Mouse (Mus musculus): ENCODE measurements at regions not wholly inside any gene's neighbourhood (a gene's known extent, or its start where the extent isn't known, plus 50 kb on each side); places are given as distances from the start of the nearest gene placed in this dataset.
"Not testable (repeated sequence)": the region's sequence is repeated elsewhere in the genome, so short reads cannot be mapped to it uniquely, and the experiment has no call there.

- no peak overlapping the region for H3K4me3 ChIP-seq
- H3K27ac ChIP-seq: no peak overlapping the region
- intact Hi-C loops (cut with DNase I): no loop called here
- TF ChIP-seq CTCF (IDR thresholded peaks at IDR 0.05): no peak
- no peak for DNase-seq (ENCODE audit: extremely low spot score in 1 of 2, low spot score in 2 of 2)
Observed at GRCm38 (mm10) chr14:47944595-47944994, 176.0 kb upstream of the Peli2 start.

GRCm38 (mm10) chr14:47951041-47951440 lies 169.6 kb upstream of the Peli2 start:
- Histone ChIP-seq H3K27ac (no peak overlapping the region), H3K4me3 (no peak overlapping the region)
- DNase-seq (ENCODE audit: extremely low spot score in 1 of 2, low spot score in 2 of 2): no peak
- TF ChIP-seq CTCF (IDR thresholded peaks at IDR 0.05): no peak
- intact Hi-C loops (cut with DNase I): no loop called here

- no peak for TF ChIP-seq CTCF (IDR thresholded peaks at IDR 0.05)
- intact Hi-C loops (cut with DNase I): loop anchor here (5.0 kb wide), 1 partner anchor 51 kb away; no protein-coding TSS in a partner anchor
- no peak overlapping the region for H3K27ac ChIP-seq
- no peak overlapping the region for H3K4me3 ChIP-seq
- no peak for DNase-seq (ENCODE audit: extremely low spot score in 1 of 2, low spot score in 2 of 2)
Observed at GRCm38 (mm10) chr14:47958171-47958570, 162.5 kb upstream of the Peli2 start.

- no peak for TF ChIP-seq CTCF (IDR thresholded peaks at IDR 0.05)
- no peak overlapping the region for H3K27ac ChIP-seq
- DNase-seq (ENCODE audit: extremely low spot score in 1 of 2, low spot score in 2 of 2): no peak
- intact Hi-C loops (cut with DNase I): loop anchor here (5.0 kb wide), 1 partner anchor 52 kb away; no protein-coding TSS in a partner anchor
- no peak overlapping the region for H3K4me3 ChIP-seq
Observed at GRCm38 (mm10) chr14:47959366-47960280, 161.0 kb upstream of the Peli2 start.

GRCm38 (mm10) chr14:47964806-47965205 lies 155.8 kb upstream of the Peli2 start:
- H3K27ac ChIP-seq; H3K4me3 ChIP-seq; intact Hi-C loops (cut with DNase I); DNase-seq (ENCODE audit: extremely low spot score in 1 of 2, low spot score in 2 of 2): not testable (repeated sequence)

GRCm38 (mm10) chr14:47969871-47970270 lies 150.8 kb upstream of the Peli2 start:
- intact Hi-C loops (cut with DNase I): no loop called here
- DNase-seq (ENCODE audit: extremely low spot score in 1 of 2, low spot score in 2 of 2): no peak
- Histone ChIP-seq H3K4me3 (no peak overlapping the region), H3K27ac (no peak overlapping the region)
- no peak for TF ChIP-seq CTCF (IDR thresholded peaks at IDR 0.05)

GRCm38 (mm10) chr14:47973161-47973560 lies 147.5 kb upstream of the Peli2 start:
- H3K4me3 ChIP-seq; DNase-seq (ENCODE audit: extremely low spot score in 1 of 2, low spot score in 2 of 2); intact Hi-C loops (cut with DNase I); H3K27ac ChIP-seq: not testable (repeated sequence)

- DNase-seq (ENCODE audit: extremely low spot score in 1 of 2, low spot score in 2 of 2): peak in 1 of 2 experiments; percentile 14
- no peak overlapping the region for H3K4me3 ChIP-seq
- no peak overlapping the region for H3K27ac ChIP-seq
- intact Hi-C loops (cut with DNase I): no loop called here
- TF ChIP-seq CTCF (IDR thresholded peaks at IDR 0.05): no peak
Observed at GRCm38 (mm10) chr14:47982993-47983740, 137.5 kb upstream of the Peli2 start.

- H3K27ac ChIP-seq: no peak overlapping the region
- intact Hi-C loops (cut with DNase I): no loop called here
- H3K4me3 ChIP-seq: no peak overlapping the region
- TF ChIP-seq CTCF (IDR thresholded peaks at IDR 0.05): no peak
- no peak for DNase-seq (ENCODE audit: extremely low spot score in 1 of 2, low spot score in 2 of 2)
Observed at GRCm38 (mm10) chr14:47986483-47986882, 134.1 kb upstream of the Peli2 start.

GRCm38 (mm10) chr14:47986941-47987340 lies 133.7 kb upstream of the Peli2 start:
- no peak for TF ChIP-seq CTCF (IDR thresholded peaks at IDR 0.05)
- no peak overlapping the region for H3K27ac ChIP-seq
- DNase-seq (ENCODE audit: extremely low spot score in 1 of 2, low spot score in 2 of 2): no peak

GRCm38 (mm10) chr14:47987392-47988075 lies 133.1 kb upstream of the Peli2 start:
- no peak overlapping the region for H3K27ac ChIP-seq
- DNase-seq (ENCODE audit: extremely low spot score in 1 of 2, low spot score in 2 of 2): no peak
- H3K4me3 ChIP-seq: no peak overlapping the region
- intact Hi-C loops (cut with DNase I): no loop called here
- peak; percentile 9 for TF ChIP-seq CTCF (IDR thresholded peaks at IDR 0.05)

More at GRCm38 (mm10) chr14:47986941-47987340, 133.7 kb upstream of the Peli2 start:
- intact Hi-C loops (cut with DNase I): no loop called here
- H3K4me3 ChIP-seq: no peak overlapping the region

- intact Hi-C loops (cut with DNase I): no loop called here
- TF ChIP-seq CTCF (IDR thresholded peaks at IDR 0.05): no peak
Observed at GRCm38 (mm10) chr14:47988131-47988530, 132.5 kb upstream of the Peli2 start.

More at GRCm38 (mm10) chr14:47988131-47988530, 132.5 kb upstream of the Peli2 start:
- Histone ChIP-seq H3K4me3 (no peak overlapping the region), H3K27ac (no peak overlapping the region)
- DNase-seq (ENCODE audit: extremely low spot score in 1 of 2, low spot score in 2 of 2): no peak
